Mouse (Mus musculus) CD4-positive, CD25-positive, alpha-beta regulatory T cell, adult 9 weeks (primary cell): ENCODE data around the gene Pmel. TPM values are rescaled to one million over a fixed set of nuclear protein-coding genes. Genes with fewer than 3 reads are reported as not detected.

Experiments
- polyA plus RNA-seq: library from polyadenylated mRNA; unstranded; fragments of 100-300 nt; shearing (Covaris generic); gene quantifications from one replicate; pipeline ENCODE4 v1.2.1, GENCODE M21; 2017

Pmel gene
- 7.0 TPM for polyA plus RNA-seq

GRCm38 (mm10) chr10:128703895-128704294 lies at the start of gene Pmel:
Gene Pmel, plus strand, starts transcription at chr10:128704195.

GRCm38 (mm10) chr10:128673763-128674468 lies 30.1 kb upstream of the Pmel start, which contains the start of gene Suox:
Gene Suox, minus strand, starts transcription at chr10:128674073.

GRCm38 (mm10) chr10:128695992-128696807 lies 7.8 kb upstream of the Pmel start, which contains the start of gene Rab5b:
Gene Rab5b, minus strand, starts transcription at chr10:128696264.

GRCm38 (mm10) chr10:128704491-128705316 lies 709 bp downstream of the Pmel start, which contains the start of gene Cdk2:
Gene Cdk2, minus strand, starts transcription at chr10:128705031.

GRCm38 (mm10) chr10:128744680-128745601 lies 40.9 kb downstream of the Pmel start, which contains the start of gene Dgka:
Gene Dgka, minus strand, starts transcription at chr10:128744855.

GRCm38 (mm10) chr10:128747646-128748251 lies 43.8 kb downstream of the Pmel start, which contains the start of gene Pym1:
Gene Pym1, plus strand, starts transcription at chr10:128747889.

Other genes starting within 250 kb of the Pmel start
- gene Smarcc2, start 244.9 kb upstream of the Pmel start, polyA plus RNA-seq, result 134 TPM
- gene Myl6, start 210.1 kb upstream of the Pmel start, polyA plus RNA-seq, result 1,630 TPM
- gene Myl6b, start 205.5 kb upstream of the Pmel start, polyA plus RNA-seq, result 4.7 TPM
- 115 TPM for gene Esyt1, start 178.3 kb upstream of the Pmel start, polyA plus RNA-seq
- gene Zc3h10, start 156.4 kb upstream of the Pmel start, polyA plus RNA-seq, result 34.2 TPM
- 3,447 TPM for gene Rpl41, start 154.9 kb upstream of the Pmel start, polyA plus RNA-seq
- 43.8 TPM for gene Pa2g4, start 138.2 kb upstream of the Pmel start, polyA plus RNA-seq
- 12.0 TPM for gene Erbb3, start 114.5 kb upstream of the Pmel start, polyA plus RNA-seq
- gene Rps26, start 77.4 kb upstream of the Pmel start, polyA plus RNA-seq, result 866 TPM
- 123 TPM for gene Ikzf4, start 58.2 kb upstream of the Pmel start, polyA plus RNA-seq
- 50.8 TPM for gene Suox, start 30.1 kb upstream of the Pmel start, polyA plus RNA-seq
- gene Rab5b, start 7.9 kb upstream of the Pmel start, polyA plus RNA-seq, result 55.3 TPM
- gene Cdk2, start 836 bp downstream of the Pmel start, polyA plus RNA-seq, result 42.1 TPM
- 777 TPM for gene Dgka, start 40.7 kb downstream of the Pmel start, polyA plus RNA-seq
- 41.7 TPM for gene Pym1, start 43.7 kb downstream of the Pmel start, polyA plus RNA-seq
- 0.12 TPM for gene Mmp19, start 86.7 kb downstream of the Pmel start, polyA plus RNA-seq
- gene Dnajc14, start 99.9 kb downstream of the Pmel start, polyA plus RNA-seq, result 132 TPM
- gene Tmem198b, start 100.2 kb downstream of the Pmel start, polyA plus RNA-seq, result 6.7 TPM
- gene Sarnp, start 113.1 kb downstream of the Pmel start, polyA plus RNA-seq, result 152 TPM
- gene Ormdl2, start 117.5 kb downstream of the Pmel start, polyA plus RNA-seq, result 77.1 TPM
- 1.4 TPM for gene Gdf11, start 187.5 kb downstream of the Pmel start, polyA plus RNA-seq
- gene Cd63, start 196.8 kb downstream of the Pmel start, polyA plus RNA-seq, result 0.51 TPM
- 17.8 TPM for gene Rdh5, start 218.7 kb downstream of the Pmel start, polyA plus RNA-seq
- 198 TPM for gene Bloc1s1, start 219.8 kb downstream of the Pmel start, polyA plus RNA-seq
- gene Itga7, start 229.6 kb downstream of the Pmel start, polyA plus RNA-seq, result 8.2 TPM